Mouse (Mus musculus): Measurements from ENCODE around the gene Ttc37. TPM values are rescaled to one million over a fixed set of nuclear protein-coding genes. Genes with fewer than 3 reads are reported as not detected.

The Ttc37 gene
- polyA plus RNA-seq, 1 experiment from 2014 or later = 17.2 TPM

DNA sequence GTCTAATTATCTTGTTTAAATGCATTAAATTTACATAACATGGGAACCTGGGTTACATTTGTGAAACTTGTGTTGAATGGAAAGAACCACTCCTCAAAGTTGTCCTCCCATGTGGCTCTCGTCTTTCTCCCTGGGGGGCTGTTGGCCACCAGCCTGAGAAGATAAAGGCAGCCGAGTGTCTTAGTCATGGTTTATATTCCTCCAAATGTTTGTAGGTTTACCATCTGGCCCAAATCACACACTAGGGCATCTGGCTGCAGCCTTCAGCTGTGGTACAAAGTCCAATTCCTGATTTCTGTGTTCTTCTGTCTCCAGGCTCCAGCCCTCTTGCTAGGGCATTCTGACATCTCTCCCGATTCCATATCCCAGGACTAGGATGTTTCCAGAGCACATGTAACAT lies 91.7 kb downstream of the Ttc37 start:
- Histone ChIP-seq H3K4me3 (ENCODE audit: low read depth, low read length) (no peak overlapping the region), H3K4me2 (ENCODE audit: low read depth, low read length) (no peak overlapping the region), H3K4me1 (ENCODE audit: control insufficient read depth, insufficient read depth, low read length) (no peaks in the 10 kb centered on the region), H3K36me3 (ENCODE audit: control insufficient read depth, insufficient read depth, low read length) (no peaks in the 10 kb centered on the region; the same call in 1 of the 2 replicates), H3K27me3 (ENCODE audit: control insufficient read depth, insufficient read depth, low read length) (no peaks in the 10 kb centered on the region), H3K27ac (ENCODE audit: low read depth, low read length) (no peak overlapping the region), H3K9me3 (ENCODE audit: control insufficient read depth, low read length) (no peaks in the 10 kb centered on the region), H3K9ac (replicated peaks; ENCODE audit: low read depth, low read length) (no peak overlapping the region)
- no peak for ATAC-seq (ENCODE audit: low read depth)
- 72% methylated on average over 3 of the region's 3 CpGs for WGBS

DNA sequence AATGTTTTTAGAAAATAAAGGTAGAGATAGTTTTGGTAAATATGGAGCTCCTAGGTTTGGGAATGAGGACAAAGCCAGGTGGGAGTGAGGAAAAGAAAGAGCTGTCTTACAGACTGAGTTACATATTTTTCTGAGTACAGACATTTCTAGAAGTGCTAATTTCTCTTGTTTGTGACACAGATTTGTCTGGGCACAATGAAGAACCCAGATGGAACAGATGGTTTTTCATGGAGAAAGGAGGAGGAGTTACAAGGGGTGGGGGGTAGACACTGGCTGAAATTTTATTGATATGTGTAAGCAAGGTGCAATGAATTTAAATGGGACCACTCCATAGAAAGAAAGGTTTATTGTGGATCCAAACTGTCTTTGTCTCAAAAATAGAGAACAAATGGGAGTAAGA lies 96.4 kb downstream of the Ttc37 start:
- no peak overlapping the region for H3K27ac ChIP-seq (ENCODE audit: low read depth, low read length)
- no peak overlapping the region for H3K4me3 ChIP-seq (ENCODE audit: low read depth, low read length)
- no peak overlapping the region for H3K4me2 ChIP-seq (ENCODE audit: low read depth, low read length)
- H3K9me3 ChIP-seq (ENCODE audit: control insufficient read depth, low read length) = no peaks in the 10 kb centered on the region
- no peak overlapping the region for H3K9ac ChIP-seq (replicated peaks; ENCODE audit: low read depth, low read length)
- H3K4me1 ChIP-seq (ENCODE audit: control insufficient read depth, insufficient read depth, low read length) = no peaks in the 10 kb centered on the region
- no peaks in the 10 kb centered on the region for H3K27me3 ChIP-seq (ENCODE audit: control insufficient read depth, insufficient read depth, low read length)
- ATAC-seq (ENCODE audit: low read depth) = no peak
- no peaks in the 10 kb centered on the region for H3K36me3 ChIP-seq (ENCODE audit: control insufficient read depth, insufficient read depth, low read length)

DNA sequence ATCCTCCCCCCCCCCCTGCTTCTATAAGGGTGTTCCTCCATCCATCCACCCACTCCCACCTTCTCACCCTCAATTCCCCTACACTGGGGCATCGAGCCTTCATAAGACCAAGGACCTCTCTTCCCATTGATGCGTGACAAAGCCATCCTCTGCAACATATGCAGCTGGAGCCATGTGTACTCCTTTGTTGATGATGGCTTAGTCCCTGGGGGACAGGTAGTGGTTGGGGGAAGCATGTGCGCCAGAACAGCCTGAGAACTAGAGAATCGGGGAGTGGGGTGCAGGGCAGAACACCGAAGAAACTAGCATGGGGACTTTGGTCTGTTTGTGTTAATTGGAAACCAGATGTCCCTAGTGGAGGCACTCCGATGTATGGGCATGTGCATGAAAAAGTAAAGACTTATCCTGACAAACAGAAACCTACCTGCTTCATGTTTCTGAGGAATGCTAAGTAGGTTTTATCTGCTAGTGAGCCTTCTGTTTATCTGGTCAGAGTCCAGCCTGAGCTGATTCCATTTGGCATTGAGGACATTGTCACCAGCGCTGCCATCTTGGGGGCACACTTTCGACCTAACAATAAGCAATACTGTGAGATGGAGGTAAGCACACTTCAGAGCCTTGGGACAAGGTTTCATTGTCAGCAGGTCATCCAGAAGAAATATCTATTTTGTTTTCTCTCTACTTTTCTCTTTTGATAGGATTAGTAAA lies 97.1 kb downstream of the Ttc37 start:
- Histone ChIP-seq H3K36me3 (ENCODE audit: control insufficient read depth, insufficient read depth, low read length) (no peaks in the 10 kb centered on the region), H3K4me2 (ENCODE audit: low read depth, low read length) (no peak overlapping the region), H3K9me3 (ENCODE audit: control insufficient read depth, low read length) (no peaks in the 10 kb centered on the region), H3K27me3 (ENCODE audit: control insufficient read depth, insufficient read depth, low read length) (no peaks in the 10 kb centered on the region), H3K27ac (ENCODE audit: low read depth, low read length) (no peak overlapping the region), H3K9ac (replicated peaks; ENCODE audit: low read depth, low read length) (no peak overlapping the region), H3K4me3 (ENCODE audit: low read depth, low read length) (no peak overlapping the region), H3K4me1 (ENCODE audit: control insufficient read depth, insufficient read depth, low read length) (no peaks in the 10 kb centered on the region)
- 85% methylated on average over 8 of the region's 8 CpGs for WGBS
- ATAC-seq (ENCODE audit: low read depth) = no peak

DNA sequence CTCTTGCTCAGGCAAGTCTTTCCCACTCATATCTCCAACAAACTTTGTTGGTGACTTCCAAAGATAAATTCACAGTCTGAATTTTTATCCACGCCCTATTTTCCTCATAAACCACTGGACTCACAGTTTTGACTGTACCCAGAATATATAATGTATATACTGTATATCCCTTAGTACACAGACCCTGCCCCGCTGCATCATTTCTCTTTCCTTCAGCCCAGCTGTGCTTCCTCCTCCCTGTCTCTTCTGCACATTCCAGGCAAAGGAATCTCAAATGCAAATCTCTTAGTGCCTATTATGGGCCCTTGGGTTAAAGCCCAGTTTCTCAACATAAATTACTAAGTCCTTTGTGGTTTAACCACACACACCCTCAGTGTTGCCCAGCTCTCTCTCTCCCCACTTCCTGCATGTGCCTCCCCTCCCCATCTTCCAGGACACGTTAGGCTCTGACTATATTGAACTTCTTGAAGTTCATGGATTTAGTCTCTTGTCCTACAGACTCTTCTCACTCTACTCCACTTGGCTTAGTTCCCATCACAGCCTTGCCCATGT lies 98.8 kb downstream of the Ttc37 start:
- H3K9me3 ChIP-seq (ENCODE audit: control insufficient read depth, low read length) = no peaks in the 10 kb centered on the region
- no peaks in the 10 kb centered on the region for H3K4me1 ChIP-seq (ENCODE audit: control insufficient read depth, insufficient read depth, low read length)
- H3K4me3 ChIP-seq (ENCODE audit: low read depth, low read length) = no peak overlapping the region
- no peaks in the 10 kb centered on the region for H3K36me3 ChIP-seq (ENCODE audit: control insufficient read depth, insufficient read depth, low read length)
- H3K4me2 ChIP-seq (ENCODE audit: low read depth, low read length) = no peak overlapping the region
- H3K9ac ChIP-seq (replicated peaks; ENCODE audit: low read depth, low read length) = no peak overlapping the region
- 83% methylated on average over 3 of the region's 3 CpGs for WGBS
- ATAC-seq (ENCODE audit: low read depth) = peak; percentile 56; the same call in 1 of the 2 replicates
- no peaks in the 10 kb centered on the region for H3K27me3 ChIP-seq (ENCODE audit: control insufficient read depth, insufficient read depth, low read length)
- no peak overlapping the region for H3K27ac ChIP-seq (ENCODE audit: low read depth, low read length)

DNA sequence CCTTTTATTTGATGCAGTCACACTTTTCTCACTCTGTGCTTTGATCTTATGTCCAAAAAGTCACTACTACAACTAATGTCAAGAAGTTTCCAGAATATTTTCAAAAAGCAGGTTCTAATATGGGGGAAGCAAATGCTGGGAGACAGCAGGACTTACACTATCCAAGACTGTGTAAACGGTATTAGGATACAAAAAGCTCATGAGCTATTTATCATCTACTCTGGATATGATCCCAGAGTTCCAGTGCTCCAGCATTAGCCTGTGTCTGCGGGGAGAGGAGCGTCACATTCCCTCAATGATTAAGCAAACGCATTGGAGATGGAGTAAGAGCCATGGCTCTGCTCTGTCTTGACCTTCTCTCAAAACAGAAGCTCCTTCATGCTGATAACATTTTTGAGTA lies 101.4 kb downstream of the Ttc37 start:
- Histone ChIP-seq H3K27ac (ENCODE audit: low read depth, low read length) (no peak overlapping the region), H3K4me3 (ENCODE audit: low read depth, low read length) (no peak overlapping the region), H3K4me1 (ENCODE audit: control insufficient read depth, insufficient read depth, low read length) (no peaks in the 10 kb centered on the region), H3K9ac (replicated peaks; ENCODE audit: low read depth, low read length) (no peak overlapping the region), H3K27me3 (ENCODE audit: control insufficient read depth, insufficient read depth, low read length) (no peaks in the 10 kb centered on the region), H3K9me3 (ENCODE audit: control insufficient read depth, low read length) (no peaks in the 10 kb centered on the region), H3K36me3 (ENCODE audit: control insufficient read depth, insufficient read depth, low read length) (no peaks in the 10 kb centered on the region), H3K4me2 (ENCODE audit: low read depth, low read length) (no peak overlapping the region)
- ATAC-seq (ENCODE audit: low read depth) = no peak
- 98% methylated on average over 4 of the region's 4 CpGs for WGBS

DNA sequence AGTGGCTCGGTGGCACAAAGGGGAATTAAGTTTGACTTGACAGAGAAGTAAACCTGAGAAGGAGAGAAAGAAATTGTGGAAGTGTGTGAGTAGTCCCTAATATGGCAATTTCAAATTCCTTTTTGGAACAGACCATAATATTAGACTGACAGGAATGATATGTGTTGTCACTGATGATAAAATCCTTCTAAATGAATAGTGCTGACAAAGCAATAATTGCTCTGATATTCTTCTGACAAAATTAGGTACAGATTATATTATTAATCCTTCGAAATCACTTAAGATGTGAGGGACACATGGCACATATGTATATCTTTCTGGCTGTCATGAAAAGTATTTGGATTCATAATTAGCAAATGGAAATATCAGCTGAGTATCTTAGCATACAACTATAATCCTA lies 116.4 kb downstream of the Ttc37 start:
- Histone ChIP-seq H3K9me3 (ENCODE audit: control insufficient read depth, low read length) (no peaks in the 10 kb centered on the region), H3K4me1 (ENCODE audit: control insufficient read depth, insufficient read depth, low read length) (no peaks in the 10 kb centered on the region), H3K4me2 (ENCODE audit: low read depth, low read length) (no peak overlapping the region), H3K27me3 (ENCODE audit: control insufficient read depth, insufficient read depth, low read length) (no peaks in the 10 kb centered on the region), H3K9ac (replicated peaks; ENCODE audit: low read depth, low read length) (no peak overlapping the region), H3K4me3 (ENCODE audit: low read depth, low read length) (no peak overlapping the region), H3K27ac (ENCODE audit: low read depth, low read length) (no peak overlapping the region), H3K36me3 (ENCODE audit: control insufficient read depth, insufficient read depth, low read length) (no peaks in the 10 kb centered on the region)
- 91% methylated on average over 2 of the region's 2 CpGs for WGBS
- no peak for ATAC-seq (ENCODE audit: low read depth)

DNA sequence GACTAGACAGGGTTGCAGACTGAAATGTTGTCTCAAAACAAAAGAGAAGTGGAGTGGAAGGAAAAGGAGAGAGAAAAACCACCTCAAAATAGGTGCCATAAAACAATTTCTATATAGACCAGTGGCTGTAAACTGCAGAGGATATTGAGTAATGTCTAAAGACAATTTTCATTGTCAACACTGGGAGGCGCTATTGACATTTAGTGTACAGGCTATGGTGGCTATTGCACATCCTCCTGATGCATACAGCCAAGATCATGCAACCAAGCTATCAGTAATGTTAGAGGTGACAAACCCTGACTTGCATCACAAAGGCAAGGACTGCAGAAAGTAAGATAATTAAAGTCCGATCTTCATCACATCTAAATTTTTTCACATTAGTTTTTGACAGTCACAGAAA lies 116.9 kb downstream of the Ttc37 start:
- WGBS = 50% methylated on average over 2 of the region's 2 CpGs
- Histone ChIP-seq H3K4me1 (ENCODE audit: control insufficient read depth, insufficient read depth, low read length) (no peaks in the 10 kb centered on the region), H3K9me3 (ENCODE audit: control insufficient read depth, low read length) (no peaks in the 10 kb centered on the region), H3K27ac (ENCODE audit: low read depth, low read length) (no peak overlapping the region), H3K4me2 (ENCODE audit: low read depth, low read length) (no peak overlapping the region), H3K27me3 (ENCODE audit: control insufficient read depth, insufficient read depth, low read length) (no peaks in the 10 kb centered on the region), H3K36me3 (ENCODE audit: control insufficient read depth, insufficient read depth, low read length) (no peaks in the 10 kb centered on the region), H3K4me3 (ENCODE audit: low read depth, low read length) (no peak overlapping the region), H3K9ac (replicated peaks; ENCODE audit: low read depth, low read length) (no peak overlapping the region)
- peak; percentile 68 for ATAC-seq (ENCODE audit: low read depth)

Other genes with a start within 250 kb of the Ttc37 start
- gene Rhobtb3, start 154.8 kb upstream of the Ttc37 start, polyA plus RNA-seq (2014; fragmentation: Nextera tagmentation; extraction: Ambion mirVana) = 29.3 and 32.2 TPM in 2 replicates
- gene Spata9, start 131.6 kb upstream of the Ttc37 start, polyA plus RNA-seq (2014; fragmentation: Nextera tagmentation; extraction: Ambion mirVana) = 2.9 and 3.4 TPM in 2 replicates
- 18.6 and 23.4 TPM in 2 replicates for gene Rfesd, start 80.0 kb upstream of the Ttc37 start, polyA plus RNA-seq (2014; fragmentation: Nextera tagmentation; extraction: Ambion mirVana)
- 2.6 and 3.0 TPM in 2 replicates for gene Gpr150, start 41.7 kb upstream of the Ttc37 start, polyA plus RNA-seq (2014; fragmentation: Nextera tagmentation; extraction: Ambion mirVana)
- 5.4 and 6.9 TPM in 2 replicates for gene Arsk, start 74 bp upstream of the Ttc37 start, polyA plus RNA-seq (2014; fragmentation: Nextera tagmentation; extraction: Ambion mirVana)
- 0.15 TPM in 1 of 2 replicates, not detected in the other for gene Fam81b, start 206.3 kb downstream of the Ttc37 start, polyA plus RNA-seq (2014; fragmentation: Nextera tagmentation; extraction: Ambion mirVana)